Mouse (Mus musculus) WW6 (cell line): ENCODE results near the gene Gm5726.
"Not testable (repeated sequence)": the region's sequence is repeated elsewhere in the genome, so short reads cannot be mapped to it uniquely, and the experiment has no call there.

Source experiments
- DNase-seq: peaks from one replicate; pipeline ENCODE4 v3.0.0-alpha.2; 2013; ENCODE audit warnings: low read depth, low spot score

The Gm5726 gene

DNA sequence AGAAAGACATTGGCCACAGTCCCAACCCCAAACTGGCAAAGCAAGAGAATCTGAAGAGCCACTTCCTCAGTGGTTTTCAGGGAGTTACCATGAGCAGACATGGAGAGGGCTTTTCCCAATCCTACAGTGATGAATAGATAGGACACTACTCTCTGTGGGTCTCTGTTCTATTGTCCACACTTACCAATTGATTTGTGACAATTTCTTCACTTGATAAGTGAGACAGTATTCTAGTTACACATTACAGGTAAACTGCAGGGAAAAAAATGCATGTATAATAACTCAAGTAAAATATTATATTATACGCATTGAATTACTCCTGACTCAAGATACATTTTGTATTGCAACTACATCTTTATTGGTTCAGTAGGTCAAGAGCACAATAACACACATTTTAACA, at the start of gene Gm5726:
TSS of gene Gm5726 (minus strand) at position 101 of the 400 bp plus-strand sequence.
- not testable (repeated sequence) for DNase-seq

DNA sequence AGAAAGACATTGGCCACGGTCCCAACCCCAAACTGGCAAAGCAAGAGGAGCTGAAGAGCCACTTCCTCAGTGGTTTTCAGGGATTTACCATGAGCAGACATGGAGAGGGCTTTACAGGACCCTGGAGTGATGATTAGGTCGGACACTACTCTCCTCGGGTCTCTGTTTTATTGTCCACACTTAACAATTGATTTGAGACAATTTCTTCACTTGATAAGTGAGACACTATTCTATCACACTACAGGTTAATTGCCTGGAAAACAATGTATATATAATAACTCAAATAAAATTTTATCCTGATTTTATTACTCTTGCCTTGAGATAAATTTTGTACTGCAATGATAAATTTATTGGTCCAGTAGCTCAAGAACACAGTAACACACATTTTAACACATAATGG, 30.6 kb upstream of the Gm5726 start, which contains the start of gene Gm4141:
TSS of gene Gm4141 (minus strand) at position 101 of the 400 bp plus-strand sequence.
- not testable (repeated sequence) for DNase-seq

DNA sequence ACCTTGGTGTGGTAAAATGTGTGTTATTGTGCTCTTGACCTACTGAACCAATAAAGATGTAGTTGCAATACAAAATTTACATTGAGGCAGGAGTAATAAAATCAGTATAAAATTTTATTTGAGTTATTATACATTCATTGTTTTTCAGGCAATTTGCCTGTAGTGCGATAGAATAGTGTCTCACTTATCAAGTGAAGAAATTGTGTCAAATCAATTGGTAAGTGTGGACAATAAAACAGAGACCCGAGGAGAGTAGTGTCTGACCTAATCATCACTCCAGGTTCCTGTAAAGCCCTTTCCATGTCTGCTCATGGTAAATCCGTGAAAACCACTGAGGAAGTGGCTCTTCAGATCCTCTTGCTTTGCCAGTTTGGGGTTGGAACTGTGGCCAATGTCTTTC, 12.0 kb downstream of the Gm5726 start, which contains the start of gene Vmn1r104:
TSS of gene Vmn1r104 (plus strand) at position 301 of the 400 bp plus-strand sequence.
- DNase-seq: not testable (repeated sequence)

DNA sequence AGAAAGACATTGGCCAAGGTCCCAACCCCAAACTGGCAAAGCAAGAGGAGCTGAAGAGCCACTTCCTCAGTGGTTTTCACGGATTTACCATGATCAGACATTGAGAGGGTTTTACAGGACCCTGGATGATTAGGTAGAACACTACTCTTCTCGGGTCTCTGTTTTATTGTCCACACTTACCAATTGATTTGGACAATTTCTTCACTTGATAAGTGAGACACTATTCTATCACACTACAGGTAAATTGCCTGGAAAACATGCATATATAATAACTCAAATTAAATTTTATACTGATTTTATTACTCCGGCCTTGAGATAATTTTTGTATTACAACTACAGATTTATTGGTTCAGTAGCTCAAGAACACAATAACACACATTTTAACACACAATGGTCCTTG, 35.1 kb downstream of the Gm5726 start, which contains the start of gene Vmn1r103:
TSS of gene Vmn1r103 (minus strand) at position 101 of the 400 bp plus-strand sequence.
- not testable (repeated sequence) for DNase-seq
